Mouse (Mus musculus) midbrain, embryonic 12.5 days (tissue): ENCODE data around the gene Dcst2. TPM values are rescaled to one million over a fixed set of nuclear protein-coding genes. Genes with fewer than 3 reads are reported as not detected.

Source experiments
- ATAC-seq: fragments of 200-750 bp; cut with Nextera tagmentation; 2 replicates; pipeline ENCODE4 v1.8.0; 2017; ENCODE audit warnings: low read depth, moderate TSS enrichment, moderate library complexity; ENCODE audit not compliant: low FRiP score
- H3K27ac ChIP-seq: fragments of 300-500 bp; sonication (generic); replicated peaks from 2 replicates; pipeline ENCODE4 v1.5.1; 2016; ENCODE audit warnings: mild to moderate bottlenecking
- H3K27me3 ChIP-seq: fragments of 300-500 bp; sonication (generic); 2 replicates; pipeline ENCODE4 v1.6.1; 2016; ENCODE audit warnings: mild to moderate bottlenecking
- H3K36me3 ChIP-seq: fragments of 300-500 bp; sonication (generic); 2 replicates; pipeline ENCODE4 v1.6.1; 2016
- H3K4me1 ChIP-seq: fragments of 300-500 bp; sonication (generic); 2 replicates; pipeline ENCODE4 v1.6.1; 2016
- H3K4me2 ChIP-seq: fragments of 300-500 bp; sonication (generic); replicated peaks from 2 replicates; pipeline ENCODE4 v1.6.1; 2016; ENCODE audit warnings: mild to moderate bottlenecking, moderate library complexity
- H3K4me3 ChIP-seq: fragments of 300-500 bp; sonication (generic); 2 replicates; pipeline ENCODE4 v1.5.1; 2016; ENCODE audit warnings: mild to moderate bottlenecking
- H3K9ac ChIP-seq: fragments of 300-500 bp; sonication (generic); replicated peaks from 2 replicates; pipeline ENCODE4 v1.6.1; 2016; ENCODE audit warnings: mild to moderate bottlenecking, moderate library complexity
- H3K9me3 ChIP-seq: fragments of 300-500 bp; sonication (generic); 2 replicates; pipeline ENCODE4 v1.6.1; 2016; ENCODE audit warnings: mild to moderate bottlenecking
- WGBS: fragments of 180-500 bp; shearing (Covaris S2); methylation state at CpG from one replicate; pipeline ENCODE4 v1.1.7; 2016; 5-methylcytosine and 5-hydroxymethylcytosine counted together
- polyA plus RNA-seq: library from polyadenylated mRNA; unstranded; fragments of >200 nt; fragmentation: Nextera tagmentation; extraction: Ambion mirVana; gene quantifications from 2 replicates; pipeline ENCODE4 v1.2.1, GENCODE M21; 2016

The Dcst2 gene
- polyA plus RNA-seq, 1 experiment from 2014 or later = 0.22 TPM

GRCm38 (mm10) chr3:89336529-89336928 is 25.2 kb upstream of the Dcst2 start:
- H3K27ac ChIP-seq = peak overlapping the region; percentile 84
- peaks cover 18% of the 10 kb centered on the region for H3K36me3 ChIP-seq
- peaks cover 68% of the 10 kb centered on the region for H3K4me1 ChIP-seq
- H3K9ac ChIP-seq = peak overlapping the region; percentile 83
- WGBS = 6% methylated on average over 6 of the region's 6 CpGs
- ATAC-seq = no peak
- peaks cover 43% of the 10 kb centered on the region for H3K27me3 ChIP-seq
- H3K9me3 ChIP-seq = no peaks in the 10 kb centered on the region
- H3K4me3 ChIP-seq = peak overlapping the region; percentile 85
- peak overlapping the region; percentile 74 for H3K4me2 ChIP-seq

- no peak for ATAC-seq
- Histone ChIP-seq H3K9ac (peak overlapping the region; percentile 83), H3K9me3 (no peaks in the 10 kb centered on the region), H3K4me3 (peak overlapping the region; percentile 85), H3K4me2 (peak overlapping the region; percentile 74), H3K27me3 (peaks cover 41% of the 10 kb centered on the region), H3K36me3 (peaks cover 18% of the 10 kb centered on the region), H3K27ac (peak overlapping the region; percentile 84), H3K4me1 (peaks cover 61% of the 10 kb centered on the region)
- under 1% methylated on average over 21 of the region's 21 CpGs for WGBS
Observed at GRCm38 (mm10) chr3:89337062-89337720, 24.6 kb upstream of the Dcst2 start.

- Histone ChIP-seq H3K4me1 (peaks cover 54% of the 10 kb centered on the region), H3K4me3 (peak within 1 kb of the TSS; percentile 85), H3K27ac (peak within 1 kb of the TSS; percentile 84), H3K9me3 (no peaks in the 10 kb centered on the region), H3K9ac (peak within 1 kb of the TSS; percentile 83), H3K4me2 (peak within 1 kb of the TSS; percentile 74), H3K36me3 (peaks cover 17% of the 10 kb centered on the region), H3K27me3 (peaks cover 35% of the 10 kb centered on the region)
- ATAC-seq = peak; percentile 79
- WGBS = under 1% methylated on average over 44 of the region's 44 CpGs
Observed at GRCm38 (mm10) chr3:89337721-89338578, 23.8 kb upstream of the Dcst2 start, which contains the start of gene Efna4. Efna4 (minus strand) TSS chr3:89338028.

- H3K9me3 ChIP-seq = no peaks in the 10 kb centered on the region
- ATAC-seq = no peak; the same call in 1 of the 2 replicates
- 30% methylated on average over 8 of the region's 8 CpGs for WGBS
- H3K4me2 ChIP-seq = peak overlapping the region; percentile 74; the same call in 1 of the 2 replicates
- H3K9ac ChIP-seq = no peak overlapping the region
- peaks cover 50% of the 10 kb centered on the region for H3K4me1 ChIP-seq
- peaks cover 12% of the 10 kb centered on the region; the same call in 1 of the 2 replicates for H3K36me3 ChIP-seq
- no peak overlapping the region for H3K4me3 ChIP-seq
- H3K27me3 ChIP-seq = peaks cover 21% of the 10 kb centered on the region
- no peak overlapping the region for H3K27ac ChIP-seq
Observed at GRCm38 (mm10) chr3:89339416-89339815, 22.4 kb upstream of the Dcst2 start.

- Histone ChIP-seq H3K27ac (no peak overlapping the region), H3K36me3 (0 out of 2 replicates have a peak, but pooled peaks cover 8% of the 10 kb centered on the region), H3K4me3 (peak overlapping the region; percentile 32), H3K4me1 (peaks cover 47% of the 10 kb centered on the region), H3K9me3 (no peaks in the 10 kb centered on the region), H3K9ac (peak overlapping the region; percentile 43; the same call in 1 of the 2 replicates), H3K4me2 (peak overlapping the region; percentile 55), H3K27me3 (peaks cover 13% of the 10 kb centered on the region; the same call in 1 of the 2 replicates)
- peak; percentile 14; the same call in 1 of the 2 replicates for ATAC-seq
- WGBS = 2% methylated on average over 11 of the region's 11 CpGs
Observed at GRCm38 (mm10) chr3:89340465-89340864, 21.3 kb upstream of the Dcst2 start.

GRCm38 (mm10) chr3:89341794-89342193 is 20.0 kb upstream of the Dcst2 start:
- Histone ChIP-seq H3K4me3 (no peak overlapping the region), H3K4me2 (no peak overlapping the region), H3K27ac (no peak overlapping the region), H3K9ac (no peak overlapping the region), H3K9me3 (no peaks in the 10 kb centered on the region), H3K27me3 (peaks cover 11% of the 10 kb centered on the region), H3K4me1 (peaks cover 34% of the 10 kb centered on the region), H3K36me3 (0 out of 2 replicates have a peak, but pooled peaks cover 8% of the 10 kb centered on the region)
- 88% methylated on average over 4 of the region's 4 CpGs for WGBS
- ATAC-seq = no peak

GRCm38 (mm10) chr3:89343279-89343678 is 18.5 kb upstream of the Dcst2 start:
- H3K27ac ChIP-seq = no peak overlapping the region
- peaks cover 23% of the 10 kb centered on the region for H3K27me3 ChIP-seq
- 0 out of 2 replicates have a peak, but pooled peaks cover 8% of the 10 kb centered on the region for H3K36me3 ChIP-seq
- ATAC-seq = no peak
- H3K4me1 ChIP-seq = peaks cover 24% of the 10 kb centered on the region
- no peak overlapping the region for H3K4me2 ChIP-seq
- WGBS = 88% methylated on average over 7 of the region's 7 CpGs
- H3K9ac ChIP-seq = no peak overlapping the region
- H3K4me3 ChIP-seq = no peak overlapping the region
- H3K9me3 ChIP-seq = no peaks in the 10 kb centered on the region

GRCm38 (mm10) chr3:89346815-89347540 is 14.8 kb upstream of the Dcst2 start:
- H3K4me1 ChIP-seq = peaks cover 20% of the 10 kb centered on the region
- no peak overlapping the region for H3K4me2 ChIP-seq
- peaks cover 43% of the 10 kb centered on the region for H3K27me3 ChIP-seq
- WGBS = 86% methylated on average over 10 of the region's 10 CpGs
- 0 out of 2 replicates have a peak, but pooled peaks cover 8% of the 10 kb centered on the region for H3K36me3 ChIP-seq
- H3K9ac ChIP-seq = no peak overlapping the region
- no peaks in the 10 kb centered on the region for H3K9me3 ChIP-seq
- H3K27ac ChIP-seq = no peak overlapping the region
- no peak for ATAC-seq
- no peak overlapping the region for H3K4me3 ChIP-seq

GRCm38 (mm10) chr3:89347916-89348315 is 13.9 kb upstream of the Dcst2 start:
- no peak overlapping the region for H3K4me2 ChIP-seq
- peaks cover 52% of the 10 kb centered on the region for H3K27me3 ChIP-seq
- H3K4me1 ChIP-seq = peaks cover 20% of the 10 kb centered on the region
- ATAC-seq = no peak
- H3K36me3 ChIP-seq = 0 out of 2 replicates have a peak, but pooled peaks cover 8% of the 10 kb centered on the region
- no peak overlapping the region for H3K27ac ChIP-seq
- H3K4me3 ChIP-seq = no peak overlapping the region
- H3K9me3 ChIP-seq = no peaks in the 10 kb centered on the region
- no peak overlapping the region for H3K9ac ChIP-seq
- WGBS = 20% methylated on average over 1 of the region's 1 CpGs

- Histone ChIP-seq H3K4me3 (peak overlapping the region; percentile 60), H3K36me3 (no peaks in the 10 kb centered on the region), H3K9me3 (no peaks in the 10 kb centered on the region), H3K4me1 (peaks cover 20% of the 10 kb centered on the region), H3K27ac (0 out of 2 replicates have a peak overlapping the region, but pooled peaks have one; percentile 44), H3K4me2 (peak overlapping the region; percentile 93), H3K9ac (peak overlapping the region; percentile 62), H3K27me3 (peaks cover 63% of the 10 kb centered on the region)
- under 1% methylated on average over 38 of the region's 38 CpGs for WGBS
- peak; percentile 28 for ATAC-seq
Observed at GRCm38 (mm10) chr3:89348911-89349868, 12.6 kb upstream of the Dcst2 start.
